Mouse (Mus musculus): ENCODE data around the gene Eps15l1. TPM values are rescaled to one million over a fixed set of nuclear protein-coding genes. Genes with fewer than 3 reads are reported as not detected.

The Eps15l1 gene
- total and polyA plus RNA-seq, 2 experiments from 2014 or later = 45.5 to 66.0 TPM

DNA sequence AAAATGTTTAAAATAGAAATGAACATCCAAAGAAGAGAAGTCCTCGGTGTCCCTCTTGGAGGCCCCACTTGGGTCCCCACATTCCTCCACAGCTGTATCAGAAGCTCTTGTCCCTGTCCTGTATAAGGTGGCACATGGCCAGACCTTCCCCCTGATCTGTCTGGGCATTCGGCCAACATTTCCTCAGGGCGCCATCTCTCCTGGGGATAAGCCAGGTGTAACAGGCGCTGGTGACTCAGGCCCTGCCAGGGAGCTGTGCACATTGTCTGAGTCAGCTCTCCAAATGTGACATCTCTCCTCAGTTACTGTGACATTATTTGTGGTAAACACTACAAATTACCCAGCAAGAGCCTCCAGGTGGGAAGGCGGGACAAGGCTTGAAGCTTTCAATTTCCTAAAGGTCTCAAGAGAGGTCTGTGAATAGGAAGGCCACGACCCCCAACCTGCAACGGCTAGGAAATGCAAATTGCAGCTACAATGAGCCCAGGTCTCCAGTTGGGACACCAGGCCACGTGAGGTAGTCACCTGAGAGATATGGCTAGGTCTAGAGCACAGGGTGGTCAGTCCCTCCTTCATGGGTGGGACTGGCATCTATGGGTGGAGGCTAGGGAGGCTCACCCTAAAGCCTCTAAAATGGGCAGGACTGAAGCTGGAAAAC lies 110.3 kb downstream of the Eps15l1 start:
- H3K9me3 ChIP-seq (ENCODE audit: low read length) = no peaks in the 10 kb centered on the region
- no peak overlapping the region for H3K4me3 ChIP-seq (ENCODE audit: low read length)
- no peak for TF ChIP-seq CTCF (IDR thresholded peaks at IDR 0.05; ENCODE audit: low read depth)
- H3K27ac ChIP-seq = no peak overlapping the region
- no peak overlapping the region for H3K4me2 ChIP-seq (ENCODE audit: low read depth, low read length)
- ATAC-seq = peak; percentile 75; the same call in 1 of the 2 replicates
- DNase-seq (ENCODE audit: low spot score) = peak; percentile 64
- H3K36me3 ChIP-seq (ENCODE audit: insufficient read depth, low read length) = no peaks in the 10 kb centered on the region
- 33% methylated on average over 8 of the region's 8 CpGs for WGBS
- no peaks in the 10 kb centered on the region for H3K27me3 ChIP-seq (ENCODE audit: insufficient read depth, low read length)
- H3K9ac ChIP-seq (replicated peaks; ENCODE audit: low read length) = no peak overlapping the region
- H3K4me1 ChIP-seq (ENCODE audit: insufficient read depth, low read length) = no peaks in the 10 kb centered on the region

GRCm38 (mm10) chr8:72308276-72308675 lies 113.0 kb downstream of the Eps15l1 start:
- Histone ChIP-seq H3K4me2 (ENCODE audit: low read depth, low read length) (no peak overlapping the region), H3K9me3 (ENCODE audit: low read length) (no peaks in the 10 kb centered on the region), H3K27ac (no peak overlapping the region), H3K9ac (replicated peaks; ENCODE audit: low read length) (no peak overlapping the region), H3K4me1 (ENCODE audit: insufficient read depth, low read length) (no peaks in the 10 kb centered on the region), H3K4me3 (ENCODE audit: low read length) (no peak overlapping the region), H3K27me3 (ENCODE audit: insufficient read depth, low read length) (no peaks in the 10 kb centered on the region), H3K36me3 (ENCODE audit: insufficient read depth, low read length) (no peaks in the 10 kb centered on the region)
- no peak for TF ChIP-seq CTCF (IDR thresholded peaks at IDR 0.05; ENCODE audit: low read depth)
- peak; percentile 45; the same call in 1 of the 2 replicates for ATAC-seq
- peak; percentile 17 for DNase-seq (ENCODE audit: low spot score)
- 33% methylated on average over 6 of the region's 6 CpGs for WGBS

DNA sequence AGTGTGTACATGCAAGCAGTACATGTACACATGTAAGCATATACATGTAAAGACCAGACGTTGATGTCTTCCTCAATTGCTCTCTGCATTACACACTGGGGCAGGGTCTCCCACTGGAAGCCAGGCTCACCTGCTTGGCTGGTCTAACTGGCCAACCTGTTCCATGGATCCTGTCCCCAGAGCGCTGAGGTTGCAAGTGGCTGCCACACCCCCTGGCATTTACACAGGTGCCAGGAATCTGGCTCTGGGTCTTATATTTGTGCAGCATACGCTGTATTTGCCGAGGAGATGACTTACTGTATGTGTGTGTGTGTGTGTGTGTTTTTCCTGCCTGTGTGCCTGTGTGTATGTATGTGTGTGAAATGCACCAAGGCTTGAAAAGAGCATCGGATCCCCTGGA lies 114.3 kb downstream of the Eps15l1 start:
- no peak overlapping the region for H3K9ac ChIP-seq (replicated peaks; ENCODE audit: low read length)
- 90% methylated on average over 5 of the region's 5 CpGs for WGBS
- ATAC-seq = no peak
- no peaks in the 10 kb centered on the region for H3K4me1 ChIP-seq (ENCODE audit: insufficient read depth, low read length)
- no peak overlapping the region for H3K4me3 ChIP-seq (ENCODE audit: low read length)
- no peak for DNase-seq (ENCODE audit: low spot score)
- TF ChIP-seq CTCF (IDR thresholded peaks at IDR 0.05; ENCODE audit: low read depth) = no peak
- H3K4me2 ChIP-seq (ENCODE audit: low read depth, low read length) = no peak overlapping the region
- H3K27me3 ChIP-seq (ENCODE audit: insufficient read depth, low read length) = no peaks in the 10 kb centered on the region
- no peak overlapping the region for H3K27ac ChIP-seq
- no peaks in the 10 kb centered on the region for H3K9me3 ChIP-seq (ENCODE audit: low read length)
- H3K36me3 ChIP-seq (ENCODE audit: insufficient read depth, low read length) = no peaks in the 10 kb centered on the region

GRCm38 (mm10) chr8:72305210-72305905 lies 115.9 kb downstream of the Eps15l1 start, which contains the start of gene Gm10282:
Gm10282 (minus strand) TSS chr8:72305260.
- Histone ChIP-seq H3K27me3 (ENCODE audit: insufficient read depth, low read length) (no peaks in the 10 kb centered on the region), H3K9me3 (ENCODE audit: low read length) (no peaks in the 10 kb centered on the region), H3K36me3 (ENCODE audit: insufficient read depth, low read length) (no peaks in the 10 kb centered on the region), H3K4me2 (ENCODE audit: low read depth, low read length) (no peak within 1 kb of the TSS), H3K9ac (replicated peaks; ENCODE audit: low read length) (no peak within 1 kb of the TSS), H3K4me1 (ENCODE audit: insufficient read depth, low read length) (no peaks in the 10 kb centered on the region), H3K27ac (no peak within 1 kb of the TSS), H3K4me3 (ENCODE audit: low read length) (no peak within 1 kb of the TSS)
- no peak for DNase-seq (ENCODE audit: low spot score)
- WGBS = 69% methylated on average over 13 of the region's 16 CpGs
- no peak for ATAC-seq
- no peak for TF ChIP-seq CTCF (IDR thresholded peaks at IDR 0.05; ENCODE audit: low read depth)

DNA sequence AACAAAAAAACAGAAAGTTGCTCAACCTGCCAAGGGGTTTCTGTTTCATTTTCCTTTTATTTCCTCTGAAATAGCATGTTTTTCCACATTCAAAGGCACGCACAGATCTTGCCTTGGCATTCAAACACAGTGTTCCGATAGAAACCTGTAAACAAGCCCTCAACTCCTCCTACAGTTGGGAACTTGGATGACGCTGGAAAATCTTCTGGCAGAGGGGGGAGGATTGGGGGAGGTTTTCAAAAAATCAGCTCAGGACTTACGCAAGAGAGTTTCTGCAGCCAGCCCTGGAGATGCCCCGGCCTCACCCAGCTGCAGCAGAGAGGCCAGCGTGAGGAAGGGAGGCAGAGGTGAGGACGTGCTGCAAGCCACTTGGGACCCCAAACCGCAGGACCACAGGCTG lies 117.6 kb downstream of the Eps15l1 start:
- H3K4me2 ChIP-seq (ENCODE audit: low read depth, low read length) = no peak overlapping the region
- no peak overlapping the region; the same call in 1 of the 2 replicates for H3K27ac ChIP-seq
- no peaks in the 10 kb centered on the region for H3K27me3 ChIP-seq (ENCODE audit: insufficient read depth, low read length)
- H3K9me3 ChIP-seq (ENCODE audit: low read length) = no peaks in the 10 kb centered on the region
- TF ChIP-seq CTCF (IDR thresholded peaks at IDR 0.05; ENCODE audit: low read depth) = no peak
- ATAC-seq (no peak), DNase-seq (ENCODE audit: low spot score) (peak; percentile 9)
- H3K4me3 ChIP-seq (ENCODE audit: low read length) = no peak overlapping the region
- H3K36me3 ChIP-seq (ENCODE audit: insufficient read depth, low read length) = no peaks in the 10 kb centered on the region
- no peak overlapping the region for H3K9ac ChIP-seq (replicated peaks; ENCODE audit: low read length)
- H3K4me1 ChIP-seq (ENCODE audit: insufficient read depth, low read length) = no peaks in the 10 kb centered on the region
- WGBS = 57% methylated on average over 8 of the region's 8 CpGs

DNA sequence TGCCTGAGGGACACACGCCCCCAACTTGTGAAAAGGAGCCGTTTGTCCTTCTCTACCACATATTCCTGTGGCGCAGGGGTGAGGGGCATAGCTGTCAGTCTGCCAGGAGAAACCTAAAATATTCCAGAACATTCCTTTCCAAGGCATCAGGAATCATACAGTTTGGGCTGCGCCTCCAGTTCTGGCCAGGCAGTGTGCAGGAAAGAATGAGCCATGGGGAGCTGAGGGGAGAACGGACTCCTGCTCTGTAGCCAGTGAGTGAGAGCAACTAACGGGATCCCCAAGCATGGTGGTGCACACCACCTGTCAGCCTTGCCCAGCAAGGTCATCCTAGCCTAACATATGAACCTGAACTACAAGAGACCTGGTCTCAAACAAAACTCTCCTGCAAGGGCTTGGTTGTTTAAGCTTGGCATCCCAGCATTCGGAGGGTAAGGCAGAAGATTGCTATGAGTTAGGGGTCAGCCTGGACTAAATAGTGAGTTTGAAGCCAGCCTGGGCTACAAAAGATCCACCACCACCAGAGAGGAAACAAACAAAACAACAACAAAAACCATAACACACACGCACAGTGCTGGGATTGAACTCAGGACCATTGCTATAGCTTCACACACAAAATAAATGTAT lies 118.2 kb downstream of the Eps15l1 start:
- Histone ChIP-seq H3K9ac (replicated peaks; ENCODE audit: low read length) (no peak overlapping the region), H3K9me3 (ENCODE audit: low read length) (no peaks in the 10 kb centered on the region), H3K4me1 (ENCODE audit: insufficient read depth, low read length) (no peaks in the 10 kb centered on the region), H3K27me3 (ENCODE audit: insufficient read depth, low read length) (no peaks in the 10 kb centered on the region), H3K4me3 (ENCODE audit: low read length) (no peak overlapping the region), H3K36me3 (ENCODE audit: insufficient read depth, low read length) (no peaks in the 10 kb centered on the region), H3K4me2 (ENCODE audit: low read depth, low read length) (no peak overlapping the region), H3K27ac (peak overlapping the region; percentile 1; the same call in 1 of the 2 replicates)
- ATAC-seq = no peak
- WGBS = 75% methylated on average over 8 of the region's 8 CpGs
- no peak for TF ChIP-seq CTCF (IDR thresholded peaks at IDR 0.05; ENCODE audit: low read depth)
- DNase-seq (ENCODE audit: low spot score) = no peak
